In the genomic region with DNA sequence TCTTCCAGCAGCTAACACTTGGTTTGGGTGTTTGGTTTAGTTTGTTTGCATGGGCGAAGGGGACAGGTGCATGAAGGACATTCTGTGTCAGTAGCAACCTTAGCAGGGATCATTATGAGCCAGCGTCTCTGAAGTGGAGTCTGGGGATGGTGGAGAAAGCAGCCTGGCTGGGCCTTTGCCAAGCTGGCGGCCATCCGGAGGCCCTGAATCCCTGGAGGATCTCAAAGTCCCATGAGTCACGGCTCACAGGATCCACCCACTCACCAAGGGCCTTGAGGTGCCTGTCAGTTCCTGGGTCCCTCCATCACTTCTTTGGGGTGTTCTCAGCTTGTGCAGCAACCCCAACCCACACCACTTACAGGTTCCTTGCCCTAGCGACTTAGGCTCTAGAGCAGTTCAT, we compare ENCODE assay signal across 16 mouse cellular contexts.
DNase-seq lines count a peak whose midpoint lies in the region; TF ChIP-seq lines count a peak whose summit lies in the region.
"Had no signal": no experiment of that assay in that cellular context is flagged by ENCODE, and none has a peak within 500 bp of the region (broad histone marks: within the 10 kb centered on the region; RNA-seq: fewer than 3 reads in every experiment).

No protein-coding gene starts in this region.

- TF ChIP-seq CTCF in liver, adult 2 months (IDR thresholded peaks at IDR 0.05; ENCODE audit: low read depth, low read length), result no peak

- H3K4me3 ChIP-seq in liver, adult 2 months (ENCODE audit: insufficient read depth, low read depth, low read length), result no peak overlapping the region
- H3K4me3 ChIP-seq: embryonic facial prominence, embryonic 12.5 days; forebrain, embryonic 13.5 days; heart, adult 2 months; liver, embryonic 15.5 days had no signal

- H3K79me2 ChIP-seq in liver, adult 2 months (ENCODE audit: control insufficient read depth, insufficient read depth, low read length), result no peaks in the 10 kb centered on the region

- intact Hi-C loops in left cerebral cortex, postnatal 25 days (cut with DNase I), result no loop called here

- H3K9ac ChIP-seq in liver, adult 2 months (ENCODE audit: low read depth, low read length), result no peak overlapping the region
- H3K9ac ChIP-seq: embryonic facial prominence, embryonic 12.5 days; forebrain, embryonic 13.5 days; liver, embryonic 15.5 days had no signal

- H3K36me3 ChIP-seq in liver, adult 2 months (ENCODE audit: control insufficient read depth, insufficient read depth, low read length), result no peaks in the 10 kb centered on the region
- H3K36me3 ChIP-seq: embryonic facial prominence, embryonic 12.5 days; G1E; liver, embryonic 15.5 days had no signal

- no peak overlapping the region for H3K27ac ChIP-seq in liver, adult 2 months (replicated peaks; ENCODE audit: insufficient read depth, low read depth, low read length)
- H3K27ac ChIP-seq: embryonic facial prominence, embryonic 12.5 days; forebrain, embryonic 13.5 days; heart, adult 2 months; liver, embryonic 15.5 days had no signal

- 61% methylated on average over 6 of the region's 6 CpGs for WGBS in liver, adult 2 months

- DNase-seq in cerebellum, postnatal 25 days, result peak; percentile 10 to 21
- no peak for DNase-seq in cerebellum, adult 9-11 months
- DNase-seq in liver, adult 2 months (ENCODE audit: extremely low read depth, low read depth, low spot score), result peak; percentile 52
- no peak for DNase-seq in liver
- DNase-seq in adrenal gland, adult 2 months, result peak; percentile 94
- DNase-seq in kidney, postnatal 10 days, result peak; percentile 80
- no peak for DNase-seq in spleen, adult 18-20 months
- no peak for DNase-seq in left cerebral cortex, postnatal 25 days (ENCODE audit: low spot score in 2 of 2)
- DNase-seq: B cell, adult 2 months; cerebellum, adult 2 months; heart, adult 2 months; heart, postnatal 36 days had no signal

- peaks cover 22% of the 10 kb centered on the region for H3K4me1 ChIP-seq in liver, adult 2 months (ENCODE audit: control insufficient read depth, insufficient read depth, low read length)
- H3K4me1 ChIP-seq: embryonic facial prominence, embryonic 12.5 days; forebrain, embryonic 13.5 days had no signal

- TF ChIP-seq POLR2A in liver, adult 2 months (IDR thresholded peaks at IDR 0.05; ENCODE audit: extremely low read depth, insufficient read depth, low read length), result no peak

- no peaks in the 10 kb centered on the region for H3K27me3 ChIP-seq in liver, adult 2 months (ENCODE audit: control insufficient read depth, insufficient read depth, low read length)
- H3K27me3 ChIP-seq: embryonic facial prominence, embryonic 12.5 days; forebrain, embryonic 13.5 days; liver, embryonic 15.5 days had no signal

Comparison
In these comparisons a context has a peak if more than half of its experiments do, and no peak if none do; other contexts are left out.
1. DNase-seq: peak in cerebellum, postnatal 25 days (2 of 2), liver, adult 2 months (single experiment), adrenal gland, adult 2 months (single experiment) and kidney, postnatal 10 days (single experiment); none in cerebellum, adult 9-11 months (single experiment), liver (single experiment), spleen, adult 18-20 months (0 of 2) and left cerebral cortex, postnatal 25 days (0 of 2).